In genomic region chr13:113947546-113947945, GRCm38 (mm10) we compare ENCODE assay signal across 17 mouse cellular contexts.
DNase-seq lines count a peak whose midpoint lies in the region; ATAC-seq lines count a peak whose summit lies in the region.
"Had no signal": no experiment of that assay in that cellular context is flagged by ENCODE, and none has a peak within 500 bp of the region (broad histone marks: within the 10 kb centered on the region; RNA-seq: fewer than 3 reads in every experiment).

No protein-coding gene starts in this region.

- no peaks in the 10 kb centered on the region for H3K27me3 ChIP-seq in lung, embryonic 15.5 days
- H3K27me3 ChIP-seq: hindbrain, embryonic 13.5 days; midbrain, embryonic 15.5 days; stomach, embryonic 15.5 days had no signal

- no peak overlapping the region for H3K27ac ChIP-seq in lung, embryonic 15.5 days
- H3K27ac ChIP-seq: hindbrain, embryonic 13.5 days; midbrain, embryonic 15.5 days; stomach, embryonic 15.5 days had no signal

- intact Hi-C loops in gastrocnemius, postnatal 14 days (cut with DNase I; ENCODE audit: low total_unique reads), result no loop called here

- 31% methylated on average over 4 of the region's 4 CpGs for WGBS in lung, embryonic 15.5 days

- DNase-seq in cerebellum, postnatal 10 days, result peak; percentile 30 to 37
- no peak for DNase-seq in cerebellum, postnatal 36 days
- peak; percentile 13 for DNase-seq in gastrocnemius, postnatal 14 days
- DNase-seq in gastrocnemius, postnatal 25 days, result no peak
- no peak for DNase-seq in lung, adult 18-20 months
- DNase-seq in brain, adult 2 months (ENCODE audit: low read depth, low spot score), result peak; percentile 57
- DNase-seq: cerebellum, adult 18-20 months; heart, adult 11 months; kidney, adult 18-20 months; kidney, postnatal 14 days; liver; spleen, adult 18-20 months; thymus, postnatal 14 days had no signal

- H3K4me3 ChIP-seq in lung, embryonic 15.5 days, result no peak overlapping the region
- H3K4me3 ChIP-seq: hindbrain, embryonic 13.5 days; midbrain, embryonic 15.5 days; stomach, embryonic 15.5 days had no signal

- peak; percentile 31; the same call in 1 of the 2 replicates for ATAC-seq in lung, embryonic 15.5 days (ENCODE audit: borderline replicate concordance, extremely low read depth, low FRiP score, low TSS enrichment)
- ATAC-seq: midbrain, embryonic 15.5 days had no signal

- H3K4me2 ChIP-seq in lung, embryonic 15.5 days, result no peak overlapping the region
- H3K4me2 ChIP-seq: hindbrain, embryonic 13.5 days; midbrain, embryonic 15.5 days; stomach, embryonic 15.5 days had no signal

- H3K9ac ChIP-seq in lung, embryonic 15.5 days, result no peak overlapping the region
- H3K9ac ChIP-seq: hindbrain, embryonic 13.5 days; midbrain, embryonic 15.5 days; stomach, embryonic 15.5 days had no signal

- H3K4me1 ChIP-seq in lung, embryonic 15.5 days, result peaks cover 23% of the 10 kb centered on the region
- H3K4me1 ChIP-seq: hindbrain, embryonic 13.5 days; midbrain, embryonic 15.5 days had no signal

- no peaks in the 10 kb centered on the region for H3K9me3 ChIP-seq in lung, embryonic 15.5 days
- H3K9me3 ChIP-seq: hindbrain, embryonic 13.5 days; midbrain, embryonic 15.5 days; stomach, embryonic 15.5 days had no signal

- no peaks in the 10 kb centered on the region for H3K36me3 ChIP-seq in lung, embryonic 15.5 days
- H3K36me3 ChIP-seq: hindbrain, embryonic 13.5 days; midbrain, embryonic 15.5 days; stomach, embryonic 15.5 days had no signal

Comparison
In these comparisons a context has a peak if more than half of its experiments do, and no peak if none do; other contexts are left out.
1. DNase-seq: peak in cerebellum, postnatal 10 days (2 of 2), gastrocnemius, postnatal 14 days (single experiment) and brain, adult 2 months (single experiment); none in cerebellum, postnatal 36 days (0 of 2), gastrocnemius, postnatal 25 days (single experiment) and lung, adult 18-20 months (0 of 2).